Mouse (Mus musculus): ENCODE measurements around the gene Kansl1l. TPM values are rescaled to one million over a fixed set of nuclear protein-coding genes. Genes with fewer than 3 reads are reported as not detected.

The Kansl1l gene
- 10 to 100 TPM; 23.2 to 23.8 TPM for total RNA-seq (2021)
- long read RNA-seq, experiment 1, full-length matches to known transcripts = 1 of 5 reads
- long read RNA-seq, experiment 1, partial matches to known transcripts = 0 of 5 reads
- long read RNA-seq, experiment 1, other reads (novel, unspliced or antisense) = 4 of 5 reads
- long read RNA-seq, experiment 2, full-length matches to known transcripts = 1 of 9 reads
- long read RNA-seq, experiment 2, partial matches to known transcripts = 1 of 9 reads
- long read RNA-seq, experiment 2, other reads (novel, unspliced or antisense) = 7 of 9 reads

- TF ChIP-seq CTCF (IDR thresholded peaks at IDR 0.05) = no peak
- intact Hi-C loops (cut with DNase I) = loop anchor here (2.0 to 5.0 kb wide), 3 partner anchors 35 to 117 kb away; partner anchors contain the start of genes Acadl and Rpe
- H3K4me3 ChIP-seq = peak within 1 kb of the TSS; percentile 97
- peak; percentile 98 for DNase-seq
- peak within 1 kb of the TSS; percentile 98 for H3K27ac ChIP-seq
Observed at GRCm38 (mm10) chr1:66817453-66817839, at the start of gene Kansl1l. TSS of gene Kansl1l (minus strand) at chr1:66817562.

- Histone ChIP-seq H3K4me3 (no peak overlapping the region), H3K27ac (peak overlapping the region; percentile 65)
- TF ChIP-seq CTCF (IDR thresholded peaks at IDR 0.05) = no peak
- no peak for DNase-seq
- intact Hi-C loops (cut with DNase I) = no loop called here
Observed at GRCm38 (mm10) chr1:66865633-66866032, 48.3 kb upstream of the Kansl1l start.

- DNase-seq = no peak
- Histone ChIP-seq H3K27ac (peak overlapping the region; percentile 97), H3K4me3 (peak overlapping the region; percentile 99)
- intact Hi-C loops (cut with DNase I) = loop anchor here (2.0 to 5.0 kb wide), 2 partner anchors 33 to 47 kb away; partner anchors contain the start of gene Kansl1l
- TF ChIP-seq CTCF (IDR thresholded peaks at IDR 0.05) = no peak
Observed at GRCm38 (mm10) chr1:66863741-66864495, 46.6 kb upstream of the Kansl1l start.

- intact Hi-C loops (cut with DNase I) = loop anchor here (2.0 to 5.0 kb wide), 2 partner anchors 34 to 46 kb away; partner anchors contain the start of gene Kansl1l
- no peak for TF ChIP-seq CTCF (IDR thresholded peaks at IDR 0.05)
- peak; percentile 95 for DNase-seq
- peak within 1 kb of the TSS; percentile 99 for H3K4me3 ChIP-seq
- H3K27ac ChIP-seq = peak within 1 kb of the TSS; percentile 97
Observed at GRCm38 (mm10) chr1:66862712-66863511, 45.5 kb upstream of the Kansl1l start, which contains the start of gene Acadl. TSS of gene Acadl (minus strand) at chr1:66863277.

GRCm38 (mm10) chr1:66861764-66862672 lies 44.7 kb upstream of the Kansl1l start:
- TF ChIP-seq CTCF (IDR thresholded peaks at IDR 0.05) = no peak
- DNase-seq = no peak
- peak overlapping the region; percentile 97 for H3K27ac ChIP-seq
- H3K4me3 ChIP-seq = peak overlapping the region; percentile 99
- intact Hi-C loops (cut with DNase I) = loop anchor here (2.0 to 5.0 kb wide), 2 partner anchors 35 to 45 kb away; partner anchors contain the start of gene Kansl1l

- TF ChIP-seq CTCF (IDR thresholded peaks at IDR 0.05) = peak; percentile 72
- intact Hi-C loops (cut with DNase I) = no loop called here
- DNase-seq = no peak
- Histone ChIP-seq H3K4me3 (no peak overlapping the region), H3K27ac (no peak overlapping the region)
Observed at GRCm38 (mm10) chr1:66847506-66847905, 30.1 kb upstream of the Kansl1l start.

GRCm38 (mm10) chr1:66845690-66846318 lies 28.4 kb upstream of the Kansl1l start:
- TF ChIP-seq CTCF (IDR thresholded peaks at IDR 0.05) = no peak
- intact Hi-C loops (cut with DNase I) = no loop called here
- Histone ChIP-seq H3K4me3 (no peak overlapping the region), H3K27ac (no peak overlapping the region)
- DNase-seq = no peak

- DNase-seq = no peak
- intact Hi-C loops (cut with DNase I) = no loop called here
- H3K27ac ChIP-seq = no peak overlapping the region
- H3K4me3 ChIP-seq = no peak overlapping the region
- TF ChIP-seq CTCF (IDR thresholded peaks at IDR 0.05) = no peak
Observed at GRCm38 (mm10) chr1:66841938-66842337, 24.6 kb upstream of the Kansl1l start.

- no peak for TF ChIP-seq CTCF (IDR thresholded peaks at IDR 0.05)
- Histone ChIP-seq H3K27ac (no peak overlapping the region), H3K4me3 (no peak overlapping the region)
- DNase-seq = no peak
- intact Hi-C loops (cut with DNase I) = no loop called here
Observed at GRCm38 (mm10) chr1:66841510-66841909, 24.1 kb upstream of the Kansl1l start.

GRCm38 (mm10) chr1:66839755-66840438 lies 22.5 kb upstream of the Kansl1l start:
- no peak overlapping the region for H3K27ac ChIP-seq
- DNase-seq = no peak
- TF ChIP-seq CTCF (IDR thresholded peaks at IDR 0.05) = no peak
- H3K4me3 ChIP-seq = no peak overlapping the region
- intact Hi-C loops (cut with DNase I) = no loop called here
